Mouse (Mus musculus) heart, embryonic 14.5 days (tissue): ENCODE results near the gene Rhob. TPM values are rescaled to one million over a fixed set of nuclear protein-coding genes. Genes with fewer than 3 reads are reported as not detected.

Source experiments
- ATAC-seq: fragments of 200-750 bp; cut with Nextera tagmentation; 2 replicates; pipeline ENCODE4 v1.8.0; 2017; ENCODE audit warnings: low read depth, moderate TSS enrichment; ENCODE audit not compliant: insufficient number of reproducible peaks, insufficient read depth, low FRiP score
- H3K27ac ChIP-seq, 2 experiments: fragments of 200-500 bp in 1 of 2; fragments of 300-500 bp in 1 of 2; sonication (generic) in 1 of 2; replicated peaks in 1 of 2; 2 replicates each; pipeline ENCODE4 v1.5.1; 2012 to 2014; ENCODE audit warnings: low read depth in 2 of 2, low read length in 2 of 2, control low read depth in 1 of 2, mild to moderate bottlenecking in 1 of 2, mixed read lengths in 1 of 2; ENCODE audit not compliant: control insufficient read depth in 1 of 2, insufficient read depth in 1 of 2
- H3K27me3 ChIP-seq: fragments of 300-500 bp; sonication (generic); 2 replicates; pipeline ENCODE4 v1.6.1; 2014; ENCODE audit warnings: mild to moderate bottlenecking, low read length, control low read depth; ENCODE audit not compliant: control insufficient read depth, insufficient read depth
- H3K36me3 ChIP-seq: fragments of 300-500 bp; sonication (generic); 2 replicates; pipeline ENCODE4 v1.6.1; 2014; ENCODE audit warnings: mild to moderate bottlenecking, control low read depth, low read length, mixed read lengths; ENCODE audit not compliant: control insufficient read depth, insufficient read depth
- H3K4me1 ChIP-seq, 2 experiments: fragments of 200-500 bp in 1 of 2; fragments of 300-500 bp in 1 of 2; sonication (generic) in 1 of 2; 2 replicates each; pipeline ENCODE4 v1.6.1; 2012 to 2014; ENCODE audit warnings: low read length in 2 of 2, control low read depth in 1 of 2, mixed read lengths in 1 of 2; ENCODE audit not compliant: control insufficient read depth in 2 of 2, insufficient read depth in 2 of 2
- H3K4me2 ChIP-seq: fragments of 300-500 bp; sonication (generic); 2 replicates; pipeline ENCODE4 v1.6.1; 2014; ENCODE audit warnings: mild to moderate bottlenecking, low read length
- H3K4me3 ChIP-seq, 2 experiments: fragments of 200-500 bp in 1 of 2; fragments of 300-500 bp in 1 of 2; sonication (generic) in 1 of 2; 2 replicates each; pipeline ENCODE4 v1.5.1; 2012 to 2014; ENCODE audit warnings: low read length in 2 of 2, mild to moderate bottlenecking in 2 of 2, control low read depth in 1 of 2, low read depth in 1 of 2, moderate library complexity in 1 of 2; ENCODE audit not compliant: control insufficient read depth in 1 of 2, insufficient read depth in 1 of 2
- H3K9ac ChIP-seq: fragments of 300-500 bp; sonication (generic); 2 replicates; pipeline ENCODE4 v1.6.1; 2014; ENCODE audit warnings: mild to moderate bottlenecking, low read length
- H3K9me3 ChIP-seq: fragments of 300-500 bp; sonication (generic); 2 replicates; pipeline ENCODE4 v1.6.1; 2016; ENCODE audit warnings: low read length, control low read depth; ENCODE audit not compliant: control insufficient read depth
- WGBS: fragments of 180-500 bp; shearing (Covaris S2); extraction: QIAGEN DNeasy Blood & Tissue Kit; methylation state at CpG from one replicate; pipeline ENCODE4 v1.1.7; 2014; 5-methylcytosine and 5-hydroxymethylcytosine counted together
- polyA plus RNA-seq: library from polyadenylated mRNA; unstranded; fragments of >200 nt; fragmentation: Nextera tagmentation; extraction: Ambion mirVana; gene quantifications from 2 replicates; pipeline ENCODE4 v1.2.1, GENCODE M21; 2014

The Rhob gene
- polyA plus RNA-seq, 1 experiment from 2014 or later, result 56.1 TPM

GRCm38 (mm10) chr12:8504131-8504530, 4.3 kb upstream of the Rhob start:
- 79% methylated on average over 6 of the region's 6 CpGs for WGBS
- no peaks in the 10 kb centered on the region for H3K9me3 ChIP-seq
- no peak overlapping the region for H3K27ac ChIP-seq
- H3K36me3 ChIP-seq, result no peaks in the 10 kb centered on the region
- H3K4me1 ChIP-seq, result peaks cover 5 to 15% of the 10 kb centered on the region in 2 experiments; a peak in 3 of 4 replicates
- no peak for ATAC-seq
- H3K4me3 ChIP-seq, result no peak overlapping the region
- no peak overlapping the region for H3K4me2 ChIP-seq
- no peaks in the 10 kb centered on the region for H3K27me3 ChIP-seq
- no peak overlapping the region for H3K9ac ChIP-seq

- peaks cover 5 to 18% of the 10 kb centered on the region in 2 experiments; a peak in 3 of 4 replicates for H3K4me1 ChIP-seq
- no peak overlapping the region for H3K4me2 ChIP-seq
- no peaks in the 10 kb centered on the region for H3K27me3 ChIP-seq
- ATAC-seq, result no peak
- WGBS, result 16% methylated on average over 6 of the region's 6 CpGs
- no peak overlapping the region for H3K9ac ChIP-seq
- H3K36me3 ChIP-seq, result no peaks in the 10 kb centered on the region
- H3K9me3 ChIP-seq, result no peaks in the 10 kb centered on the region
- no peak overlapping the region for H3K27ac ChIP-seq
- H3K4me3 ChIP-seq, result no peak overlapping the region
Observed at GRCm38 (mm10) chr12:8502546-8502945, 2.7 kb upstream of the Rhob start.

GRCm38 (mm10) chr12:8501571-8502305, 1.9 kb upstream of the Rhob start:
- H3K9me3 ChIP-seq, result no peaks in the 10 kb centered on the region
- no peak overlapping the region for H3K4me3 ChIP-seq
- H3K9ac ChIP-seq, result peak overlapping the region; percentile 13; the same call in 1 of the 2 replicates
- WGBS, result 63% methylated on average over 14 of the region's 14 CpGs
- H3K4me1 ChIP-seq, result peaks cover 5 to 26% of the 10 kb centered on the region in 2 experiments; a peak in 3 of 4 replicates
- ATAC-seq, result no peak
- no peaks in the 10 kb centered on the region; the same call in 1 of the 2 replicates for H3K36me3 ChIP-seq
- no peaks in the 10 kb centered on the region for H3K27me3 ChIP-seq
- 0 out of 4 replicates have a peak overlapping the region, but pooled peaks of 1 of the 2 experiments have one; percentile 97 for H3K27ac ChIP-seq
- H3K4me2 ChIP-seq, result no peak overlapping the region

- peak overlapping the region; percentile 80 for H3K9ac ChIP-seq
- ATAC-seq, result no peak
- no peaks in the 10 kb centered on the region for H3K27me3 ChIP-seq
- H3K4me1 ChIP-seq, result peaks cover 9 to 35% of the 10 kb centered on the region in 2 experiments
- H3K27ac ChIP-seq, result peak overlapping the region; percentile 80 to 97
- whole genome bisulfite sequencing, result 42% methylated on average over 17 of the region's 17 CpGs
- peak overlapping the region; percentile 50 to 71 for H3K4me3 ChIP-seq
- no peaks in the 10 kb centered on the region; the same call in 1 of the 2 replicates for H3K36me3 ChIP-seq
- no peaks in the 10 kb centered on the region for H3K9me3 ChIP-seq
- H3K4me2 ChIP-seq, result peak overlapping the region; percentile 85
Observed at GRCm38 (mm10) chr12:8500597-8501570, 1.1 kb upstream of the Rhob start.

GRCm38 (mm10) chr12:8499001-8499870, 573 bp downstream of the Rhob start:
- Histone ChIP-seq H3K36me3 (no peaks in the 10 kb centered on the region; the same call in 1 of the 2 replicates), H3K9ac (peak overlapping the region; percentile 94), H3K4me1 (peaks cover 10 to 42% of the 10 kb centered on the region in 2 experiments), H3K27me3 (no peaks in the 10 kb centered on the region), H3K9me3 (no peaks in the 10 kb centered on the region), H3K27ac (peak overlapping the region; percentile 97), H3K4me3 (peak overlapping the region; percentile 66 to 71), H3K4me2 (peak overlapping the region; percentile 83)
- WGBS, result under 1% methylated on average over 97 of the region's 99 CpGs
- ATAC-seq, result peak; percentile 17; the same call in 1 of the 2 replicates

- H3K4me2 ChIP-seq, result peak overlapping the region; percentile 83
- peaks cover 10 to 42% of the 10 kb centered on the region in 2 experiments for H3K4me1 ChIP-seq
- H3K36me3 ChIP-seq, result no peaks in the 10 kb centered on the region; the same call in 1 of the 2 replicates
- 0 out of 2 replicates have a peak, but pooled peaks have one; percentile 0 for ATAC-seq
- H3K9ac ChIP-seq, result peak overlapping the region; percentile 94
- peak overlapping the region; percentile 66 to 71 for H3K4me3 ChIP-seq
- 1% methylated on average over 13 of the region's 13 CpGs for WGBS
- H3K27me3 ChIP-seq, result no peaks in the 10 kb centered on the region
- H3K27ac ChIP-seq, result peak overlapping the region; percentile 97
- H3K9me3 ChIP-seq, result no peaks in the 10 kb centered on the region
Observed at GRCm38 (mm10) chr12:8498591-8499000, 1.2 kb downstream of the Rhob start.
